Mouse (Mus musculus): ENCODE results near the gene Fam19a2.

The Fam19a2 gene

DNA sequence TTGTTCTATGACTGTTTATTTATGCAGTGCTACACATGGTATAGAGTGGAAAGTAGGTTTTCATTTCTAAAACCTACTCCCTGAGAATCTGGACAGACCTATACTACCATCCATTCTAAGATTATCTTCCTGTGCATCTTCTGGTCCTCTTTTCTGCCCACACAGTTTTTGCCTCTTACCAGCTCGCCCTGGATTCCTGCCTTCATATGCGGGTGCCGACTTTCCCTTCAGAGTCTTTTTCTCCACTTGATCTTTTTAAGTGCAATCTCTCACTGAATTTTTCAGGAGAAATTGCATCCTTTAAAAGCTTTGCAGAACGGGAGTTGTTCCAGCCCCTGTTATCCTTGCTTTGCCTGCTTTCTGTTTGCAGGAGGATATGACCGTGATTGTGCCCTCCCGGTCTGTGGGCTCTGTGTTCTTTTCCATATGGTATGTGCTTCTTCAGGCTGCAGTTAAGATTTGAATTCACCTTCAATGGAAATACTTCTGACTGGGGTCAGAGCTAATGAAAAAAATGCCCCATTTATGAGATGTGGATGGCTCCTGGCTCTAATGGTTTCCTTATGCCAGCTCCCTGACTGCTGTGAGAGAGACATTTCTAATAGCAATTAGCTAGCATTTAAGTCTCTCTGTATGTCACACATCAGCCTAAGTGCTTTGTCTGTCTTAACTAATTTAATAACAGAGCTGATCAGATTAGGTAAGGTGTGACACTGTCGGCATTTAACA, 308.7 kb downstream of the Fam19a2 start:
- DNase-seq: no peak

DNA sequence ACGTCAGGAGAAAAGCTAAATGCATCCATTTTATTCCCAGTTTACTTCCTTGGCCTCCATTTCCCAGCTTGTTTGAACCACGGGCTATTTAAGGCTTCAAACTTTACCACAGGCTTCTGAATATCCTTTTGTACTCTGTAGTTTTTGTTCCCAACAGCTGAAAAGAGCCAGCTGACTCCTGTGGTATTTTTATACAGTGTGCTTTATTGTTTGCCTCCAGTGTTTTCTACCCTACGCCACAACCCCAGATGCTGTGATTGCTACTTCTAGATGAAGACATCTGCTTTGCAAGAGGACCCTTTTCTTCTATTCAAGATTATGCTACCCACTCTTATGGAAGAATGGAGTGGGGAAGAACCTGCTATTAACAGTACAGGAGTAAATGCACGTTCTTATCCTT, 314.0 kb downstream of the Fam19a2 start:
- no peak for DNase-seq

DNA sequence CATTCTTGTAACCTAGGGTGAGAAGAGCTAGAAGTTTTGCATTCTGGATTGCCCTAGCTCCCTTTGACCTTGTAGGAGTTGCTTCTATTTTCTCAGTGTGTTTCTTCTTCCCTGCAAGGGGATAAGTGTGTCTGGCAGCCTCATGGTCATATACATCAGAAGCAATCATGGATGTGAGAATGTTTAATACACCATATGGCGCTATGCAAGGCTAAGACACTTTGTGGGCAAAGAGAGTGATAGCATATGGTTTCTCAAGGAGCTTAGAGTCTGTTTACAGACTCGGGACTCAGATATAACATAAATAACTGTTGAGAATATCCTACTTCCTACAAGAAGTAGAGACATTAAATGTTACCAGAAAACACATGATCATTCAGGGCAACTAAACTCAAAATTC, 315.2 kb downstream of the Fam19a2 start:
- DNase-seq: no peak

DNA sequence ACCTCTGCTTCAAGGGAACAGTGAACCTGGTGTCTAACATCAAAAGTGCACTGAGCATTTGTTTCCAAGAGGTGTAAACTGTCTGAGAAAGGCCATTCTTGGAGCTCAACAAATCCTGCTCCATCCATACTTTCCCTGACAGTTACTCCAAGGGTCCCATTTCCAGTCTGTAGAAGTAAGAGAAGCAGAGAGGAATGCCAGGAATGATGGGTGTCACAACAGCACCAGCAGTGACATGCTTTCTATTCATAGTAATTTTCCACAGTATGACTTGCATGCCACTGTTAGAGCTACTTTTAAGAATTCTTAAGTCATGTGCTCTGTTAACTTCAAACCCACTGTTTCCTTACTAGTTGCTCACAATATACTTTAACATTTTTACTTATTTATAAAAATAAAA, 331.2 kb downstream of the Fam19a2 start:
- no peak for DNase-seq

DNA sequence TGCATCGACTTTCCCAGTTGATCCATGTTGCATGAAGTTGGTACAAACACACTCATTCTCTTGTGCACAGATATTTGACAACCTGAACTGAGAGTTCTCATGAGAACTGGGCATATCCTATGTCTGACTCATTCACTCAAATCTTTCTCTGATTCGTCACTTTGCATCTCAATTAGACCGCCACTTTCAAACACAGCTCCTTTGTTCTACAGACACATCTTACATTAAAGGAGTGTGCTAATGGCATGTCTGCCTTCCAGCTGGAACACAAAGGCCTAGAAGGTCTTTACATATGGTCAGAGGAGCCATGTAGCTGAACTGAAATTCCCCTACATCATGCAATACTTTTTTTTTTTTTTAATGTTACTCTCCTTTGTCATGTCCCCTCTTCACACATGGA, 333.3 kb downstream of the Fam19a2 start:
- DNase-seq: no peak

DNA sequence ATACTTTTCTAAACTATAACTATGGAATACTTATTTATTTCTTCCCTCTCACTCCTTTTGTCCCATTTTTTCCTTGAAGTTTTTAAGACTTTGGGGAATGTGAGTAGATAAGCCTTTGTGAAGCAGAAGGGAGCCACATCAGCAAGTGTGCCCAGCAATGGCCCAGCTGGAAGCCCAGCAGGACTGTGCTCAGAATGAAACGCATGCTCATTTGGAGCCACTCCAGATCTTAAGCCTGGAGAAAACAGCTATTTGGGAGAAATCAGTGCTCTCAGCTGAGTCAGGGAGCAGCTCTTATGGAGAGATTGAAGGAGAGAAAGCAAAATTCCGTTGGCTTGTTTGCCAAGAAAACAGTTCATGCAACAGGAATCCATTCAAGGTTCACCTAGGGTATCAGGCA, 341.9 kb downstream of the Fam19a2 start:
- DNase-seq: no peak

DNA sequence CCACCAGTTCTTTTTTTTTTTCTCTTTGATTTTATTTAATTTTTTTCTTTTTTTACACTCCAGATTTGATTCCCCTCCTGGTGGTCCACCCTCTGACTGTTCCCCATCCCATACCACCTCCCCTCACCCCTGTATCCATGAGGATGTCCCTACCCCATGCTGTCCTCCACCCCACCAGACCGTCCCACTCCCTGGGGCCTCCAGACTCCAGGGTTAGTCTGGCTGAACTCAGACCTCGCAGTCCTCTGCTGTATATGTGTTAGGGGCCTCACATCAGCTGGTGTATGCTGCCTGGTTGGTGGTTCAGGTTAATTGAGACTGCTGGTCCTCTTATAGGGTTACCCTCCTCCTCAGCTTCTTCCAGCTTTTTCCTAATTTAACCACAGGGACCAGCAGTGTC, 362.9 kb downstream of the Fam19a2 start:
- DNase-seq: no peak

DNA sequence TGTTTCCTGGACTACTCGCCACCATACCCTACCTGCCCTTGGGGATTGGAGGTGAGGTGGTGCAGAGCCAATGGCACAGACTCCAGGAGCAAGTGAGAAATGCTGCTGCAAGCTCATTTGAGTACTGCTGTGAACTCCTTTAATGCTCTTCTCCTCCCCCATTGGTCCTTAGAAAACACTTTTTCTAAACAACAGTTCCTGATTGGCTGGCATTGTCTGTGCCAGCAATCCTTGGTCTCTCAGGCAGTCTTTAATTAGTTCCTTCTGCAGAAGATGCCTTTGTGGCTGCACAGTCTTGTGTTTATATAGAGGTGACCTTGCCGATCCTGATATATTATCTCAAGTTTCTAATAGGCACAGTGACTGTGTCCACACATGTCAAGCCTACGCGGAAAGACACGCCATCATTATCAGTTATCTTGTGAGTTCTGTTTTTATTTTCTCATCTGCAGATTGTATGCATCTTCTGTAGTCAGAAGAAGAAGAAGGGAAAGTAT, 365.5 kb downstream of the Fam19a2 start:
- no peak for DNase-seq

DNA sequence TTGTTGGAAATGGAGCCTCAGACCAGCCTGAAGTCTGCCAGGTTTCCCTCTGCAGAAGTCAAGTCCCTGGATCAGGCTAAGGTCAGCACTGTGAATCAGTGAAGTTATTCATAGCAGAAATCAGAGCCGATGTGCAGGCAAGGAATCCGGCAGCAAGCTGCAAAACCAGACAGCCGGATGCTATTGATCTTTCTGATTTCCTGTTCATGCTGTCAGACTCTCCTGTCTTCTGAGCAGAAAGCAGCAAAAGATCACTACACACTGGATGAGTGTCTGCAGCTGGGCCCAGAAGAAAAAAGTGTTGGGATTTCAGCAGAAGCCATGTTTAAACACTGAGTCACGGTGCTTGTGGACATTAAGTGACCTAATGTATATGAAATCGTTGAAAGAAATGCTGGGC, 368.2 kb downstream of the Fam19a2 start:
- DNase-seq: no peak

DNA sequence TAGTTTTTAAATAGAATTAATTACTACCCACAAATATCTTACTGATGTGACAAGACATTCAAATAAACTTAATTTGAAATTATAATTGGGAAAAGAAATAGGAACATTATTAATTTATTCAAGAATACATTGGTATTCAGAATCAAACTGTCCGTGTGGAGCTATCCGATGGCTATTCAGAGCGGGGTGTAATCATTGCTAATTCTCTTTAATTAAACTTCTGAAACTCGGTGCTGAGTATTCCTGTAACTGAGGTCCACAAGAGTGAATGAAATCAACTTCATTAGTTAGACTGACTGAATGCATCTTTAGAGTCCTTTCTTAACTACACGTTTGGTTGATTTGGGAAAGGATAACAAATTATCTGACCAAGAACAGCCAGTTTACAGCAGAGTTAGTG, 372.9 kb downstream of the Fam19a2 start:
- no peak for DNase-seq

DNA sequence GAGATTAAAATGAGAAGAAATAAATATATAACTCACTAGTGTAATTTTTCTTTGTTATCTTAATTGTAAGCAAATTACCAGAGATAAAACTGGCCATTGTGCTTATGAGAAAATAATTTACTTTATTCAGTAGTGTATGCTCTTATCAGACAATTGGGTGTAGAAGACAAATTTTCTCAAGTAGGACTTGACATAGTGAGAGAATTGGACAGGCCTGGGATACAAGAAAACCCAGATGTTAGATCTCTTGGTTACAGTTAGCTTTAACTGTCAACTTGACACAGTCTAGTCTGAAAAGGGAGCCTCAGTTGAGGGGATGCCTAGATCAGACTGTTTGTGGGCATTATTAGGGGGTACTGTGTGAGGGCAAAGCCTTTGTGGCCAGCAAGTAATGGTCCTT, 373.7 kb downstream of the Fam19a2 start:
- no peak for DNase-seq

DNA sequence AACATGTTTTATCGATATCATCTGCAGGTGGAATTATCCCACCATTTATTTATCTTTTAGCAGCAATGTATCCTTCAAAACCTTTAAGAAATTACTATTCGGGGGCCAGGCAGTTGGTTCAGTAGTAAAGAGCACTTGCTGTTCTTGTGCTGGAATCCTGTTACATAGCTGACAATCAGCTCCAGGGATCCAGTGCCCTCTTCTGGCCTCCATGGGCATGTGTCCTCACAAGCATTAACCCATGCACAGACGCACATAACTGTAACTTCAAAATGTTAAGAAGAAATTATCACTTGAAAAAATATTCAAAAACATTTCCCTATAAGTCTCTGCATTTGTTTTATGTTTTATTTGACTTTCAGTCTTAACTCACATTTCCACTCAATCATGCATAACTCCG, 381.8 kb downstream of the Fam19a2 start:
- no peak for DNase-seq

DNA sequence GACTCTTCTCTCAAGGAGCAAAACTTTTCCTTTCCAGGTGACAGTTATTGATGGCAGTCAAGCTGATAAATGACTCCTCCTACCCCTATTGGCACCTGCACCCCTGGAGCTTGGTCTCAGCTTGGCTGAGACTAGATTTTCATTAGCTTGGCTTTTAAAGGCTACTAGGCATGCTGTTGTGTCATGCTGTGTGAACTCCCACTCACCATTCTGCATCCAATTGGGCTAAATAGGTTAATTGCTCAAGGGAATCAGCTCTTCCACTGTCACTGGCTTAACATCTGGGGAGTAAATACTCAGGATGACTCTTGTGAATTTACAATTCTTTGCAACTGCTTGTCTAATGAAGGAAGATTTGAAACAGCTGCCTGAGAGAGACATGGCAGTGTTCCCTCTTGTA, 407.4 kb downstream of the Fam19a2 start:
- no peak for DNase-seq

DNA sequence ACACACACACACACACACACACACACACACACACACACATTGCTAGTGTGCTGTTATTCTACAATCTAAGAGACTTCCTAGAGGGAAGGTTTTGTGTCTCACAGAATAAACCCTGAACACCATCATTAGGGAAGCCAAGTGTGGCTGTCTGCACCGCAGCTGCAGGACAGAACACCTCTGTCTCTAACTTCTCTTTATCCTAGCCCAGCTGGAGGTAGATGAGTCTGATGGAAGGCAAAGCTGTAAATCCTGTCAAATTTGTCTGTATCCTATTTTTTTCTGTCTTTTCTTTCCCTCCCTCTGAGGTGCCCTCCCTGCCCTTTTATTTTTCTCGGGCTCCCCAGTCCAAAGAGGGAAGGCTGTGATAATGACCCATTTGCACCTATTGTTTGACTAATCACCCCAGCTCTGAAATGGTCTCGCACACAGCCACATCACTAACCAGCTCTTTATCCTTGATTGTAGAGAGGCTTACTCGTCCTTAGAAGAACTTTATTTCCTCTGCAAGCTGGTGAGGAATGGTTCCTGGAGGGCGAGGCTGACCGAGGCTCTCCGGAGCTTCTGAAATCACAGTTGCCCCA, 414.6 kb downstream of the Fam19a2 start:
- DNase-seq: no peak

DNA sequence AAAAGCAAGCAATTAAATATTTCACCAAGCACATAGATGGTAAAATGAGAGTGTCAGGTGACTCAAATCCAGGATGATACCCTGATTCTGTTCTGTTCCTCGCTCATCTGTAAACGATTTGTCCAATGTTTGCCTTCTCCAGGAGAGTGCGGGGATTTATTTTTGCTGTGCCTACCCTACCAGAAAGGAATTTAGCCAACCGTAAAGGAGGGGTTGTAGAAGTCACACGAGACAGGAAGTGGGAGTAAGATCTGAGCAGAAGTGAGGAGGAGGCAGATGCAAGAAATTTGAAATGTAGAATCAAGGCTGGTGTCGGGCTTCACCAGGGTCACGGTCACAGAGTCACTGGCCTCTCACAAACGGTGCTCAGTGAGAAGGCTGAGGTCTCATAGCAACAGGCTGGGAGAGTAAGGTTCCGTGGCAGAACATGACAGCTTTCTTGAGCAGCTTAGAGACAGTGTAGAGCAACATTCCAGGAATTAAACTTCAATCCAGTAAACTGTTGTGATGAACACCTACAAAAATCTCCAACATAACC, 419.0 kb downstream of the Fam19a2 start:
- DNase-seq: no peak

DNA sequence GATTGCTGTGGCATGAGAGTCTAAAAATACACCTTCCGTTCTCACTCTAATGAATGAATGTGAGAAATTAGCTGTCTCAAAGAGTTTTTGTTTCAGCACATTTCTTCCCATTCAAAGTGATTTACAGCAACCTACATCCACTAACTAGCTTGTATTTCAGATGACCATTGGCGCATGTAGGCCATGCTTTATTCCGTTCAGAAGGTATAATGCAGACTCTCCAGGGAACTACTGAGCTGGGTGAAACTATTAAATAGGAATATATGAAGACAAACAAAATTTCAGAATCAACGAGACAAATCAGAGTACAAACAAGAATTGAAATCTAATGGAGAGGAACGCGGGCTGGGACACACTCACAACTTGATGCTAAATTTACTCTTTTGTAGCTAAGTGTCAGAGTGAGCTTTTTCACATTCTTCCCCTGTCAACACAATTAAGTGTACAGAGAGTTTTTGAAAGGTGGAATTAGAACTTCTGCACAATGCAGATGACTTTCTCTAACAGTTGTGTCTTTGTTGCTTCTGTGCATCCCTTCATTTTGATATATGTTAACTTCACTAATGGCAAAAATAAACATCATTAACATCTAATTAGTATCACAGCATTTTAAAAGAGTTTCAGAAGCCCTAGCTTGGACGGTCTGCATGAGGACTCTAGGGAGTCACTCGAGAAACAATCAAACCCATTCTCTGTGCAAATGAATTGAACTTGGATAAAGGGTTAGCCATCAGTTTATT, 428.6 kb downstream of the Fam19a2 start:
- no peak for DNase-seq

DNA sequence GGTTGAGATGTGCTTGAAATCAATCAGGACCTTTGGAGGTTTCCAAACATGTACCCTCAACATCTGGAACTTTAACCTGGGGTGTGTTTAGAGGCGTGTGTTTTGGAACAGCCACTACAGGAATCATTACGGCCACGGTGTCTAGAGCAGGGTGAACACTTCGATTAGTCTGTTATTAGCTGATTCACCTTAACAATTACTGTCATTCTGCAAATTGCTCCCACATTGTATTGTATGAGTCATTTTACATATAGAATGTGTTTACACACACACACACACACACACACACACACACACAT, 429.1 kb downstream of the Fam19a2 start:
- DNase-seq: no peak

DNA sequence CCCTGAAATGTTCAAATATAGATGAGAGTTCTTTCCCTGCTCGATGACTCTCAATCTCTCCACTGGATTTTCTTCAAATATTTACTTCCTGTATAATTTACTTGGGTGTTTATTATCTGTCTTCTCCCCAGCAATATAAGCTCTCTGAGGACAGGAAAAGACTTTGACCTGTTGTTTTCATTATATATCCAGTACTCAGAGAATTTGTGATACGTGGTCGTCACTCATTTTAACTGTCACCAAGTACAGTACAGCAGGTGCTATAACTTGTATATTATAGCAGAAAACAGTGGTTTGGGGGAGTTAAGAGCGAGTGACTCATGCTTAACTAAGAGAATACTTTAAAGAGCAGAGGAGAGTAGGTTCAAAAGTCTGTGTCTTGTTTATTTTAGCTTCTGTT, 438.8 kb downstream of the Fam19a2 start:
- no peak for DNase-seq

DNA sequence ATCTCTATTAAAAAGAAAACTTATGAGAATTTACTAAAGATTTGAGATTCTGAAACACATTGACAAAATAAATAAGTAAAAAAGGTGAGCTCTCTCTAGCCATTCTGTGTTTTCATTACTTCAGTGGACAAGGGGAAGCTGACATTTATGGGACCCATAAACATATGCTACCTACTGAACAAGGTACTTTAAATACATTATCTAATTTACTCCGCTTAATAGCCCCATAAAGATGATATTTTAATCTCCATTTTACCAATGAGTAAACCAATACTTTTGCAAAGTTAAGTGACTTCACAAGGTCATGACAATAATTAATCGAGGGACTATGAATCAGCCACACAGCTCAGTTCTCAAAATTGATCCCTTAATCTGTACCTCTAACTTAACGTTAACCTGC, 443.2 kb downstream of the Fam19a2 start:
- DNase-seq: no peak

DNA sequence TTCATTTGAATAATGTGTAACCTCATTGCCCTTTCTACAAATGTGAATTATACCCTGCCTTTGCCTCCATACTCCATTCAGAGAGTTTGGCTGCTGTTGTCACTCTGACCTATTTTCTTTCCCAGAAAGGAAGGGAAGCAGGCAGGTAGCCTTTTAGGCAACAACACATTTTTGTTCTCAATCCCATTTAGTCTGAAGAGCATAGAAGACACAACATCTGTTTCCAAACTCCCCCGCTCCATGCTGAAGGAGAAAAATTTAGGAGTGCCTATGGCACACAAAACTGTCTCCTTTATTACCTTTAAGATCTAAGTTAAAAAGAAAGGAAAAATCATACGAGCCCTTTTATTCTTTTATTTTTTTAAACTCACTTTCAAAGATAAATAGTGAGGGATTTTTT, 446.9 kb downstream of the Fam19a2 start:
- no peak for DNase-seq

DNA sequence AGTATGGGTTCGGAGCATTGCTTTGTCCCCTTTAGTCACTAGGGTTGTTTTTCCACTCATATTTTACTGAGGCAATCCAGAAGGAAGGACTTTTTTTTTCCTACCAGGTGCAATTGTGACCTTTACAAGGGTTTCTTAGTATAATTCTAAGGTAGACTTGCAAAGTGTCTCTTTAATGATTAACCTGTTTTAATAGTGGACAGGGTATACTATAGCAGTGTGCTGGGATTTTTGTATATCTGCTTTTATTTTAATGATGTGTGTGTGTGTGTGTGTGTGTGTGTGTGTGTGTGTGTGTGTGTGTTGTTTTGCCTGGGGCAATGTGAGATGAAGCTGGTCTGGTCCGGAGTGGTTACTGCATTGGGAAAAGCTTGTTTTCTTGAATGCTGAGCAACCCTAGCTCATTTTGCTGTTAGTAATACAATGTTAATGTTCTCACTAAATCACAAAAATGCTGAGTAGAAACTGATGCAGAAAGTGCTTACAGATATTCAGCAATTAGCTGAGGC, 458.2 kb downstream of the Fam19a2 start:
- peak; percentile 39 for DNase-seq

DNA sequence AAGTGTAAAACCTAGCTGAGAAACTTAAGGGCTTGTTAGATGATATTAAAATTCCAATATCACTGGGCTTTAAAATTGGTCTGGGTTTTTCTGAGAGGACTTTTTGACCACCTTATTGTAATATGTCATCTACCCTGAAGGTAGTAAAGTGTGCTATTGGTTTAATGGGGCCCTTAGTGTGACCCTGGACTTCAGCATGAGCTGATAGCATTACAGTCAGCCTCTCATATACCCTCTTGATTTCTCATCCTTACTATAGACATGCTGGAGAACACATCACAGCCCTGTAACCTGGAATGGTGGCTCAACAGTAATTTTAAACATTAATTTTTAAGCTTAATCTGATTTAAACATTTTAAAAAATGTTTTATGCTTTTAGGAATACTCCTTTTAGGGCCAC, 459.8 kb downstream of the Fam19a2 start:
- DNase-seq: no peak

DNA sequence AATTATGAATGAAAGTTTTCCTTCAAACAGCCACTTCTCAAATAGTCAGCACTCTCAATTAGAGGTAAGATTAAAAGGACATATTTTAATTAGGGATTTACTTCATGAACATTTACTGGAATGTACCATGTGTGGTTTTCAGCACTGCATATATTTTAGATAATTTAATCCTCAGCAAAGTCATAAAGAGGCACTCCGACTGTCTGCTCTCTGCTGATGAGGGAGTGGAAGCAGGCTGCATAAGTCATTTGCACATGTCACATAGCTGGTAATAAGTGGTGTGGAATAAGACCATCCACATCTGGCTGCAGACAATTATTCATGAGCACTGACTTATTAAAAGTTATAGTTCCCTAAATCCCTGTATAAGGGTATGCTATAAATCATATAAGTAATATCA, 484.5 kb downstream of the Fam19a2 start:
- no peak for DNase-seq

DNA sequence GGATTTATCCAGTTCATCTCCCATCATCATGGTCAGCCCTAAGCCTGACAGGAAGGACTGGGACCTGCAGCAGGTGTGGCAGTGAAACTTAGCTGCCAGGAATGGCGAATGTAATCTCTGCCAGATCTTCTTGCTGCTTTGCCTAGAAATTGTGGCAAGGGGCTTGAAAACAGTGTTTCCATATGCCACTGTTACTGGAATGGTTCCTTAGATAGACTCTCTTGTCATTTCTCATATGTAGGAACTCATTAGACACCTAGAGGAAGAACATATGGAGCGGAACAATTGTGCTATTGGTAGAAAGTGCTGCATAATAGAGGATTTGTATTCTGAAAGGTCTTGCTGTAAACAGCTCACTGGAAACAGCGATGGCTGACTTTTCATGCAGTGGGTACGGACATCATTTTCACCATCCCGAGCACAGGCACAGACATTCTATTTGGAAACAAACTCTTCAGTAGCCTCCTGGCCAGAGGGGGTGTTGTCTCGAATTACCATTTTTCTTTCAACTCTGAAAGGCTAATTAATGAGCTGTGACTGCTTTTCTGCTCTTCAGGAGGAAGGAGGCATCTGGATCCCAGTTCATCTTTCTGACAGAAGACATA, 488.0 kb downstream of the Fam19a2 start:
- no peak for DNase-seq

All from kidney, adult 9 months (tissue).